Mouse (Mus musculus) midbrain, embryonic 11.5 days (tissue): Measurements from ENCODE around the gene Olfr284. TPM values are rescaled to one million over a fixed set of nuclear protein-coding genes. Genes with fewer than 3 reads are reported as not detected.
A peak's percentile ranks its signal among the peaks of the same experiment; 100 is the strongest.

Experiments
- ATAC-seq: fragments of 200-750 bp; cut with Nextera tagmentation; 2 replicates; pipeline ENCODE4 v1.8.0; 2017; ENCODE audit warnings: moderate TSS enrichment, moderate library complexity; ENCODE audit not compliant: low FRiP score
- DNase-seq: peaks from one replicate; pipeline ENCODE4 v3.0.0; 2015; ENCODE audit warnings: low spot score; ENCODE audit errors: missing footprints
- H3K27ac ChIP-seq: fragments of 300-500 bp; sonication (generic); 2 replicates; pipeline ENCODE4 v1.5.1; 2014; ENCODE audit warnings: low read depth, low read length
- H3K27me3 ChIP-seq: fragments of 300-500 bp; sonication (generic); 2 replicates; pipeline ENCODE4 v1.6.1; 2014; ENCODE audit warnings: mild to moderate bottlenecking, low read length, moderate library complexity, mixed read lengths; ENCODE audit not compliant: control insufficient read depth, insufficient read depth
- H3K36me3 ChIP-seq: fragments of 300-500 bp; sonication (generic); 2 replicates; pipeline ENCODE4 v1.6.1; 2014; ENCODE audit warnings: mild to moderate bottlenecking, low read length, moderate library complexity, mixed read lengths; ENCODE audit not compliant: control insufficient read depth, insufficient read depth
- H3K4me1 ChIP-seq: fragments of 300-500 bp; sonication (generic); 2 replicates; pipeline ENCODE4 v1.6.1; 2014; ENCODE audit warnings: low read length; ENCODE audit not compliant: control insufficient read depth, insufficient read depth
- H3K4me2 ChIP-seq: fragments of 300-500 bp; sonication (generic); 2 replicates; pipeline ENCODE4 v1.6.1; 2014; ENCODE audit warnings: mild to moderate bottlenecking, moderate library complexity
- H3K4me3 ChIP-seq: fragments of 300-500 bp; sonication (generic); 2 replicates; pipeline ENCODE4 v1.5.1; 2014; ENCODE audit warnings: low read depth, low read length
- H3K9ac ChIP-seq: fragments of 300-500 bp; sonication (generic); 2 replicates; pipeline ENCODE4 v1.6.1; 2014; ENCODE audit warnings: low read length
- H3K9me3 ChIP-seq: fragments of 300-500 bp; sonication (generic); 2 replicates; pipeline ENCODE4 v1.6.1; 2016; ENCODE audit warnings: low read length; ENCODE audit not compliant: control insufficient read depth
- WGBS: fragments of 180-500 bp; shearing (Covaris S2); extraction: QIAGEN DNeasy Blood & Tissue Kit; methylation state at CpG from one replicate; pipeline ENCODE4 v1.1.7; 2014; 5-methylcytosine and 5-hydroxymethylcytosine counted together
- polyA plus RNA-seq: library from polyadenylated mRNA; unstranded; fragments of >200 nt; fragmentation: Nextera tagmentation; extraction: Ambion mirVana; gene quantifications from 2 replicates; pipeline ENCODE4 v1.2.1, GENCODE M21; 2014

The Olfr284 gene
- polyA plus RNA-seq, result not detected in 2 replicates

- Histone ChIP-seq H3K9ac (no peak within 1 kb of the TSS), H3K27me3 (no peaks in the 10 kb centered on the region), H3K27ac (no peak within 1 kb of the TSS), H3K4me2 (no peak within 1 kb of the TSS), H3K9me3 (no peaks in the 10 kb centered on the region), H3K4me3 (no peak within 1 kb of the TSS), H3K4me1 (no peaks in the 10 kb centered on the region), H3K36me3 (no peaks in the 10 kb centered on the region)
- WGBS, result 87% methylated on average over 8 of the region's 8 CpGs
- DNase-seq (no peak), ATAC-seq (no peak)
Measured at GRCm38 (mm10) chr15:98340887-98341286, at the start of gene Olfr284. Gene Olfr284, minus strand, starts transcription at chr15:98340987.

- 36% methylated on average over 7 of the region's 7 CpGs for WGBS
- no peak overlapping the region for H3K27ac ChIP-seq
Measured at GRCm38 (mm10) chr15:98389796-98390195, 49.0 kb upstream of the Olfr284 start.

GRCm38 (mm10) chr15:98387621-98388020 is 46.8 kb upstream of the Olfr284 start:
- H3K4me2 ChIP-seq, result no peak overlapping the region
- H3K27me3 ChIP-seq, result no peaks in the 10 kb centered on the region
- whole genome bisulfite sequencing, result 70% methylated on average over 2 of the region's 2 CpGs
- no peak overlapping the region for H3K9ac ChIP-seq
- no peaks in the 10 kb centered on the region for H3K36me3 ChIP-seq
- H3K4me3 ChIP-seq, result no peak overlapping the region
- ATAC-seq, result no peak
- H3K27ac ChIP-seq, result no peak overlapping the region
- DNase-seq, result no peak
- no peaks in the 10 kb centered on the region for H3K4me1 ChIP-seq
- H3K9me3 ChIP-seq, result no peaks in the 10 kb centered on the region

More at GRCm38 (mm10) chr15:98389796-98390195, 49.0 kb upstream of the Olfr284 start:
- no peaks in the 10 kb centered on the region for H3K4me1 ChIP-seq
- H3K9me3 ChIP-seq, result no peaks in the 10 kb centered on the region
- no peak for ATAC-seq
- H3K4me2 ChIP-seq, result no peak overlapping the region
- no peaks in the 10 kb centered on the region for H3K27me3 ChIP-seq
- no peak overlapping the region for H3K9ac ChIP-seq
- no peaks in the 10 kb centered on the region for H3K36me3 ChIP-seq
- no peak overlapping the region for H3K4me3 ChIP-seq
- DNase-seq, result peak; percentile 94

GRCm38 (mm10) chr15:98380846-98381245 is 40.1 kb upstream of the Olfr284 start, which contains the start of gene Olfr283:
Gene Olfr283, minus strand, starts transcription at chr15:98380946.
- Histone ChIP-seq H3K27ac (no peak within 1 kb of the TSS), H3K9me3 (no peaks in the 10 kb centered on the region), H3K4me2 (no peak within 1 kb of the TSS), H3K9ac (no peak within 1 kb of the TSS), H3K4me3 (no peak within 1 kb of the TSS), H3K36me3 (no peaks in the 10 kb centered on the region), H3K4me1 (no peaks in the 10 kb centered on the region), H3K27me3 (no peaks in the 10 kb centered on the region)
- DNase-seq, result no peak
- 82% methylated on average over 6 of the region's 6 CpGs for WGBS
- ATAC-seq, result no peak

- Histone ChIP-seq H3K4me1 (no peaks in the 10 kb centered on the region), H3K4me2 (no peak overlapping the region), H3K27me3 (no peaks in the 10 kb centered on the region), H3K36me3 (no peaks in the 10 kb centered on the region), H3K27ac (no peak overlapping the region), H3K9ac (no peak overlapping the region), H3K4me3 (no peak overlapping the region), H3K9me3 (no peaks in the 10 kb centered on the region)
- WGBS, result 94% methylated on average over 13 of the region's 13 CpGs
- DNase-seq (no peak), ATAC-seq (no peak)
Measured at GRCm38 (mm10) chr15:98378209-98378608, 37.4 kb upstream of the Olfr284 start.

DNA sequence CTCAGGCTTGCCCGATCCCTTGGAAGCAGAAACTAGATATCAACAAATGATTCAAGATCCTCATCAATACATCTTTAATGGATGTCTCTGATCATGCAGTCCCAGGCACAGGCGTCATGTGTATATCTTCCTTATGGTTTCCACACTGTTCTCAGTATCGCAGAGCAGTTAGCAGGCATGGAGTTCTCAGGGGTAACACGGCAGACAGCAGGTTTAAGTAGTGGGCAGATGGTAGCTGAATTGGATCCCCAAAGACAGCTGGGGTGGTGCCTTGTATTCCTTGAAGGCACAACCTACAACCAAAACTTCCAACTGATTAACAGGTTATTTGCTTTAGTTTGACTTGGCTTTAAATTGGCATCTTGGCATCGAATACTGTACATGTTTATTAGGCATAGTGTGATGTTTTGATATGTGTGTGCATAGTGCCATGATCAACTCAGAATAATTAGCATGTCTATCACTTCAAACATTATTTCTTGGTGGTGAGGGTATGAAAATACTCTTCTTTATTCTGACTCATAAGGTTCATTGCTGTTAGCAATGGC is 23.5 kb downstream of the Olfr284 start, which contains the start of gene Olfr285:
Gene Olfr285, minus strand, starts transcription at position 177 of the 548 bp plus-strand sequence.
- 90% methylated on average over 5 of the region's 5 CpGs for WGBS
- Histone ChIP-seq H3K4me1 (no peaks in the 10 kb centered on the region), H3K9ac (no peak within 1 kb of the TSS), H3K36me3 (no peaks in the 10 kb centered on the region), H3K4me2 (no peak within 1 kb of the TSS), H3K27me3 (no peaks in the 10 kb centered on the region), H3K9me3 (no peaks in the 10 kb centered on the region), H3K4me3 (no peak within 1 kb of the TSS), H3K27ac (no peak within 1 kb of the TSS)
- DNase-seq (no peak), ATAC-seq (no peak)

DNA sequence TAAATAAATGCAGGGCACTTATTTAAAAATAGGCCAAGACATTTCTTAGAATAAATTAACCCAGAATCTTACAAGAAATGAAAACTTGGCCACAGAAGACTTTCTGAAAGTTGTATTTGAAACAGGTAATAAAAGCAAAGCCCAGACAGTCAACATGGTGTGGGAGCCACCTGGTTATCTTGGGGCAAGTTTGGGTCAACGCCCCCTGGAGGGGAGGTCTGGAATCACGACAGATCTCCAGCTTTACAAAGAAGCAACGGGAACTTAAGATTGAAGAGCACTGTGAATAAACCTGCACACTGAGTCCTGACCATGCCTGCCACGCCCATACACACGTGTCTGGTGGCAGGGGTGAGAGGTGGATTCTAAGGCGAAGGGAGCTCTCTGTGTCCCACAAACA is 25.1 kb downstream of the Olfr284 start:
- H3K9ac ChIP-seq, result no peak overlapping the region
- 57% methylated on average over 6 of the region's 6 CpGs for WGBS
- no peak for ATAC-seq
- H3K4me1 ChIP-seq, result no peaks in the 10 kb centered on the region
- H3K4me3 ChIP-seq, result no peak overlapping the region
- no peaks in the 10 kb centered on the region for H3K36me3 ChIP-seq
- no peaks in the 10 kb centered on the region for H3K9me3 ChIP-seq
- H3K4me2 ChIP-seq, result no peak overlapping the region
- H3K27me3 ChIP-seq, result no peaks in the 10 kb centered on the region
- no peak overlapping the region for H3K27ac ChIP-seq
- DNase-seq, result no peak

GRCm38 (mm10) chr15:98295628-98296551 is 44.9 kb downstream of the Olfr284 start, which contains the start of gene Zfp641:
Gene Zfp641, minus strand, starts transcription at chr15:98296161.
- H3K4me1 ChIP-seq, result no peaks in the 10 kb centered on the region
- H3K36me3 ChIP-seq, result no peaks in the 10 kb centered on the region
- no peaks in the 10 kb centered on the region for H3K9me3 ChIP-seq
- DNase-seq (peak; percentile 93), ATAC-seq (peak; percentile 76)
- peak within 1 kb of the TSS; percentile 72 for H3K4me3 ChIP-seq
- H3K27ac ChIP-seq, result no peak within 1 kb of the TSS
- no peaks in the 10 kb centered on the region for H3K27me3 ChIP-seq
- WGBS, result 3% methylated on average over 43 of the region's 60 CpGs
- H3K9ac ChIP-seq, result peak within 1 kb of the TSS; percentile 83
- peak within 1 kb of the TSS; percentile 90 for H3K4me2 ChIP-seq

DNA sequence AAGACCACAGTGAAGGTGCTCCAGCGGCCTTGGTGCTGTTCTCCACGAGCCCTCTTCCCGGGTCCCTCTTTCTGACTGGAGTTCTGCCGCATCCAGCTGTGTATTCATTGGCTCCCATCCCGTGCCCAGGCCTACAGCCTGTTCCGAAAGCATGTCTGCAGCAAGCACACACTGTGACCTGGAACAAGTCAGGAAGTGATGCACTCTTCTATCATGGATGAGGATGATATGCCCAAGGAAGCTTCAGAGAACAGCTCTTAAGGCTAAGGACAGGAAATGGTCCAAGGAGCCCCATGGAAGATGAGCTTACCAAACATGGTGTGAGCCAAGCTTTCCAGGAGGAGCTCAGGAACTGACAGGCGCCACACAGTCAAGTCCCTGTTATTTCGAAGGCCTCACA is 47.1 kb downstream of the Olfr284 start:
- Histone ChIP-seq H3K36me3 (no peaks in the 10 kb centered on the region), H3K4me2 (no peak overlapping the region), H3K9me3 (no peaks in the 10 kb centered on the region), H3K27ac (no peak overlapping the region), H3K27me3 (no peaks in the 10 kb centered on the region), H3K9ac (no peak overlapping the region), H3K4me1 (no peaks in the 10 kb centered on the region), H3K4me3 (no peak overlapping the region)
- DNase-seq, result no peak
- WGBS, result 88% methylated on average over 8 of the region's 8 CpGs
- no peak for ATAC-seq
